Mouse (Mus musculus) embryonic facial prominence, embryonic 14.5 days (tissue): Measurements from ENCODE around the gene Hunk. TPM values are rescaled to one million over a fixed set of nuclear protein-coding genes. Genes with fewer than 3 reads are reported as not detected.
A peak's percentile ranks its signal among the peaks of the same experiment; 100 is the strongest.

ENCODE experiments used
- ATAC-seq: fragments of 200-750 bp; cut with Nextera tagmentation; 2 replicates; pipeline ENCODE4 v1.8.0; 2017; ENCODE audit warnings: low read depth, moderate number of reproducible peaks, moderate TSS enrichment
- DNase-seq: peaks from one replicate; pipeline ENCODE4 v3.0.0-alpha.2; 2015; ENCODE audit warnings: low spot score
- H3K27ac ChIP-seq: fragments of 300-500 bp; sonication (generic); replicated peaks from 2 replicates; pipeline ENCODE4 v1.5.1; 2014; ENCODE audit warnings: low read depth, mild to moderate bottlenecking, low read length, moderate library complexity
- H3K27me3 ChIP-seq: fragments of 300-500 bp; sonication (generic); replicated peaks from 2 replicates; pipeline ENCODE4 v1.6.1; 2014; ENCODE audit warnings: low read length; ENCODE audit not compliant: control insufficient read depth, insufficient read depth
- H3K36me3 ChIP-seq: fragments of 300-500 bp; sonication (generic); 2 replicates; pipeline ENCODE4 v1.6.1; 2014; ENCODE audit warnings: low read length, mixed read lengths; ENCODE audit not compliant: control insufficient read depth, insufficient read depth
- H3K4me1 ChIP-seq: fragments of 300-500 bp; sonication (generic); 2 replicates; pipeline ENCODE4 v1.6.1; 2014; ENCODE audit warnings: antibody characterized with exemption, low read length; ENCODE audit not compliant: control insufficient read depth, insufficient read depth
- H3K4me2 ChIP-seq: fragments of 300-500 bp; sonication (generic); 2 replicates; pipeline ENCODE4 v1.6.1; 2014; ENCODE audit warnings: low read depth, mild to moderate bottlenecking, low read length, moderate library complexity, mixed read lengths
- H3K4me3 ChIP-seq: fragments of 300-500 bp; sonication (generic); 2 replicates; pipeline ENCODE4 v1.5.1; 2014; ENCODE audit warnings: low read depth, mild to moderate bottlenecking, low read length
- H3K9ac ChIP-seq: fragments of 300-500 bp; sonication (generic); 2 replicates; pipeline ENCODE4 v1.6.1; 2014; ENCODE audit warnings: low read depth, mild to moderate bottlenecking, low read length, moderate library complexity, mixed read lengths
- H3K9me3 ChIP-seq: fragments of 300-500 bp; sonication (generic); 2 replicates; pipeline ENCODE4 v1.6.1; 2016; ENCODE audit warnings: low read length; ENCODE audit not compliant: control insufficient read depth
- WGBS: fragments of 180-500 bp; shearing (Covaris S2); extraction: QIAGEN DNeasy Blood & Tissue Kit; methylation state at CpG from one replicate; pipeline ENCODE4 v1.1.7; 2014; 5-methylcytosine and 5-hydroxymethylcytosine counted together
- polyA plus RNA-seq: library from polyadenylated mRNA; unstranded; fragments of >200 nt; fragmentation: Nextera tagmentation; extraction: Ambion mirVana; gene quantifications from 2 replicates; pipeline ENCODE4 v1.2.1, GENCODE M21; 2014

The Hunk gene
- polyA plus RNA-seq, 1 experiment from 2014 or later, result 9.7 TPM

- WGBS, result 0% methylated on average over 46 of the region's 49 CpGs
- Histone ChIP-seq H3K9ac (peak overlapping the region; percentile 95), H3K9me3 (0 out of 2 replicates have a peak, but pooled peaks cover 8% of the 10 kb centered on the region), H3K36me3 (peaks cover 19% of the 10 kb centered on the region), H3K4me3 (peak overlapping the region; percentile 86), H3K27me3 (no peaks in the 10 kb centered on the region; the same call in 1 of the 2 replicates), H3K4me2 (peak overlapping the region; percentile 88), H3K4me1 (peaks cover 31% of the 10 kb centered on the region), H3K27ac (peak overlapping the region; percentile 97)
- peak; percentile 88 for DNase-seq
- ATAC-seq, result peak; percentile 76
Measured at GRCm38 (mm10) chr16:90386514-90387160, 824 bp downstream of the Hunk start.

- H3K9me3 ChIP-seq, result 0 out of 2 replicates have a peak, but pooled peaks cover 8% of the 10 kb centered on the region
- peak overlapping the region; percentile 97 for H3K27ac ChIP-seq
- peak; percentile 0; the same call in 1 of the 2 replicates for ATAC-seq
- H3K27me3 ChIP-seq, result no peaks in the 10 kb centered on the region; the same call in 1 of the 2 replicates
- no peak for DNase-seq
- H3K36me3 ChIP-seq, result peaks cover 24% of the 10 kb centered on the region
- peak overlapping the region; percentile 88 for H3K4me2 ChIP-seq
- H3K4me3 ChIP-seq, result peak overlapping the region; percentile 86
- whole genome bisulfite sequencing, result 3% methylated on average over 11 of the region's 12 CpGs
- peak overlapping the region; percentile 95 for H3K9ac ChIP-seq
- peaks cover 31% of the 10 kb centered on the region for H3K4me1 ChIP-seq
Measured at GRCm38 (mm10) chr16:90387161-90387671, 1.4 kb downstream of the Hunk start.

- H3K4me3 ChIP-seq, result peak overlapping the region; percentile 86
- H3K9ac ChIP-seq, result peak overlapping the region; percentile 95
- peaks cover 30% of the 10 kb centered on the region for H3K4me1 ChIP-seq
- ATAC-seq (no peak), DNase-seq (no peak)
- H3K4me2 ChIP-seq, result peak overlapping the region; percentile 88
- H3K9me3 ChIP-seq, result 0 out of 2 replicates have a peak, but pooled peaks cover 8% of the 10 kb centered on the region
- 37% methylated on average over 4 of the region's 4 CpGs for WGBS
- peaks cover 30% of the 10 kb centered on the region for H3K36me3 ChIP-seq
- no peak overlapping the region for H3K27ac ChIP-seq
- no peaks in the 10 kb centered on the region for H3K27me3 ChIP-seq
Measured at GRCm38 (mm10) chr16:90387961-90388360, 2.1 kb downstream of the Hunk start.

GRCm38 (mm10) chr16:90389103-90389750, 3.4 kb downstream of the Hunk start:
- Histone ChIP-seq H3K9me3 (0 out of 2 replicates have a peak, but pooled peaks cover 8% of the 10 kb centered on the region), H3K27ac (0 out of 2 replicates have a peak overlapping the region, but pooled peaks have one; percentile 17), H3K27me3 (no peaks in the 10 kb centered on the region), H3K36me3 (peaks cover 32% of the 10 kb centered on the region), H3K4me1 (peaks cover 25% of the 10 kb centered on the region), H3K4me3 (peak overlapping the region; percentile 86), H3K9ac (peak overlapping the region; percentile 48), H3K4me2 (peak overlapping the region; percentile 88)
- no peak for DNase-seq
- 42% methylated on average over 15 of the region's 15 CpGs for WGBS
- ATAC-seq, result no peak

- H3K27ac ChIP-seq, result no peak overlapping the region
- H3K9me3 ChIP-seq, result 0 out of 2 replicates have a peak, but pooled peaks cover 8% of the 10 kb centered on the region
- H3K36me3 ChIP-seq, result peaks cover 39% of the 10 kb centered on the region
- no peak for DNase-seq
- no peak for ATAC-seq
- WGBS, result 92% methylated on average over 16 of the region's 16 CpGs
- peaks cover 25% of the 10 kb centered on the region for H3K4me1 ChIP-seq
- no peak overlapping the region for H3K4me3 ChIP-seq
- H3K4me2 ChIP-seq, result no peak overlapping the region
- H3K27me3 ChIP-seq, result no peaks in the 10 kb centered on the region
- H3K9ac ChIP-seq, result no peak overlapping the region
Measured at GRCm38 (mm10) chr16:90390731-90391130, 4.9 kb downstream of the Hunk start.

- no peak for DNase-seq
Measured at GRCm38 (mm10) chr16:90394761-90395160, 8.9 kb downstream of the Hunk start.

GRCm38 (mm10) chr16:90395996-90396556, 10.3 kb downstream of the Hunk start:
- Histone ChIP-seq H3K9me3 (0 out of 2 replicates have a peak, but pooled peaks cover 4% of the 10 kb centered on the region), H3K4me1 (peaks cover 22% of the 10 kb centered on the region), H3K36me3 (peaks cover 31% of the 10 kb centered on the region), H3K4me2 (no peak overlapping the region), H3K9ac (no peak overlapping the region), H3K27me3 (no peaks in the 10 kb centered on the region), H3K27ac (0 out of 2 replicates have a peak overlapping the region, but pooled peaks have one; percentile 15), H3K4me3 (no peak overlapping the region)
- no peak for DNase-seq
- WGBS, result 61% methylated on average over 11 of the region's 11 CpGs
- ATAC-seq, result no peak

More at GRCm38 (mm10) chr16:90394761-90395160, 8.9 kb downstream of the Hunk start:
- H3K9me3 ChIP-seq, result 0 out of 2 replicates have a peak, but pooled peaks cover 8% of the 10 kb centered on the region
- H3K4me2 ChIP-seq, result no peak overlapping the region
- H3K36me3 ChIP-seq, result peaks cover 44% of the 10 kb centered on the region
- 83% methylated on average over 4 of the region's 4 CpGs for WGBS
- 0 out of 2 replicates have a peak, but pooled peaks have one; percentile 16 for ATAC-seq
- H3K4me3 ChIP-seq, result no peak overlapping the region
- no peak overlapping the region for H3K27ac ChIP-seq
- H3K9ac ChIP-seq, result no peak overlapping the region
- H3K27me3 ChIP-seq, result no peaks in the 10 kb centered on the region
- peaks cover 15% of the 10 kb centered on the region; the same call in 1 of the 2 replicates for H3K4me1 ChIP-seq

- Histone ChIP-seq H3K27me3 (no peaks in the 10 kb centered on the region), H3K36me3 (peaks cover 23% of the 10 kb centered on the region), H3K27ac (no peak overlapping the region), H3K4me1 (peaks cover 30% of the 10 kb centered on the region), H3K4me3 (no peak overlapping the region), H3K4me2 (no peak overlapping the region), H3K9ac (no peak overlapping the region), H3K9me3 (no peaks in the 10 kb centered on the region)
- DNase-seq (no peak), ATAC-seq (no peak)
- WGBS, result 69% methylated on average over 2 of the region's 2 CpGs
Measured at GRCm38 (mm10) chr16:90396882-90397281, 11.1 kb downstream of the Hunk start.
